Mouse (Mus musculus): Measurements from ENCODE around the gene Rnf103. TPM values are rescaled to one million over a fixed set of nuclear protein-coding genes. Genes with fewer than 3 reads are reported as not detected.

The Rnf103 gene
- polyA plus RNA-seq, 1 experiment, result 14.3 TPM

GRCm38 (mm10) chr6:71543686-71544499 lies 50.2 kb downstream of the Rnf103 start, which contains the start of gene Chmp3:
Gene Chmp3 (plus strand): TSS chr6:71543797.
- peak within 1 kb of the TSS; percentile 75 for H3K27ac ChIP-seq (ENCODE audit: control insufficient read depth, insufficient read depth, low read length)
- peak; percentile 95 for DNase-seq
- WGBS, result under 1% methylated on average over 59 of the region's 59 CpGs

GRCm38 (mm10) chr6:71555507-71555951 lies 61.8 kb downstream of the Rnf103 start:
- WGBS, result 90% methylated on average over 2 of the region's 2 CpGs
- Histone ChIP-seq H3K36me3 (ENCODE audit: control insufficient read depth, insufficient read depth, low read length) (0 out of 2 replicates have a peak, but pooled peaks cover 3% of the 10 kb centered on the region), H3K27ac (ENCODE audit: control insufficient read depth, insufficient read depth, low read length) (no peak overlapping the region), H3K27me3 (ENCODE audit: control insufficient read depth, insufficient read depth, low read length) (no peaks in the 10 kb centered on the region), H3K4me3 (ENCODE audit: control insufficient read depth, insufficient read depth, low read length) (no peak overlapping the region), H3K4me1 (replicated peaks; ENCODE audit: control insufficient read depth, insufficient read depth, low read length) (no peaks in the 10 kb centered on the region)
- TF ChIP-seq CTCF (IDR thresholded peaks at IDR 0.05; ENCODE audit: borderline replicate concordance, control insufficient read depth, extremely low read depth, insufficient read depth, low read length, poor library complexity), result no peak
- TF ChIP-seq POLR2A (IDR thresholded peaks at IDR 0.05; ENCODE audit: control insufficient read depth, extremely low read depth, insufficient read depth, low read length, poor library complexity), result no peak
- DNase-seq, result no peak

More at GRCm38 (mm10) chr6:71543686-71544499, 50.2 kb downstream of the Rnf103 start, which contains the start of gene Chmp3:
- H3K36me3 ChIP-seq (ENCODE audit: control insufficient read depth, insufficient read depth, low read length), result no peaks in the 10 kb centered on the region
- TF ChIP-seq CTCF (IDR thresholded peaks at IDR 0.05; ENCODE audit: borderline replicate concordance, control insufficient read depth, extremely low read depth, insufficient read depth, low read length, poor library complexity) (no peak), POLR2A (IDR thresholded peaks at IDR 0.05; ENCODE audit: control insufficient read depth, extremely low read depth, insufficient read depth, low read length, poor library complexity) (peak; percentile 72)
- H3K4me3 ChIP-seq (ENCODE audit: control insufficient read depth, insufficient read depth, low read length), result peak within 1 kb of the TSS; percentile 91
- no peaks in the 10 kb centered on the region for H3K27me3 ChIP-seq (ENCODE audit: control insufficient read depth, insufficient read depth, low read length)
- H3K4me1 ChIP-seq (replicated peaks; ENCODE audit: control insufficient read depth, insufficient read depth, low read length), result peaks cover 3% of the 10 kb centered on the region; the same call in 1 of the 2 replicates

GRCm38 (mm10) chr6:71556826-71557225 lies 63.1 kb downstream of the Rnf103 start:
- Histone ChIP-seq H3K4me3 (ENCODE audit: control insufficient read depth, insufficient read depth, low read length) (no peak overlapping the region), H3K27ac (ENCODE audit: control insufficient read depth, insufficient read depth, low read length) (no peak overlapping the region), H3K36me3 (ENCODE audit: control insufficient read depth, insufficient read depth, low read length) (peaks cover 9% of the 10 kb centered on the region), H3K4me1 (replicated peaks; ENCODE audit: control insufficient read depth, insufficient read depth, low read length) (no peaks in the 10 kb centered on the region), H3K27me3 (ENCODE audit: control insufficient read depth, insufficient read depth, low read length) (no peaks in the 10 kb centered on the region)
- TF ChIP-seq POLR2A (IDR thresholded peaks at IDR 0.05; ENCODE audit: control insufficient read depth, extremely low read depth, insufficient read depth, low read length, poor library complexity) (no peak), CTCF (IDR thresholded peaks at IDR 0.05; ENCODE audit: borderline replicate concordance, control insufficient read depth, extremely low read depth, insufficient read depth, low read length, poor library complexity) (no peak)
- no peak for DNase-seq
- WGBS, result 100% methylated on average over 2 of the region's 2 CpGs

Other genes starting within 250 kb of the Rnf103 start
- 7.7 and 8.9 TPM in 2 replicates for gene Krcc1, start 222.2 kb upstream of the Rnf103 start, polyA plus RNA-seq (2012; rRNA removed)
- gene Smyd1, start 171.7 kb upstream of the Rnf103 start, polyA plus RNA-seq (2012; rRNA removed), result 9.6 and 15.1 TPM in 2 replicates
- 712 and 845 TPM in 2 replicates for gene Cd8b1, start 171.1 kb upstream of the Rnf103 start, polyA plus RNA-seq (2012; rRNA removed)
- 883 and 918 TPM in 2 replicates for gene Cd8a, start 120.5 kb upstream of the Rnf103 start, polyA plus RNA-seq (2012; rRNA removed)
- 268 and 316 TPM in 2 replicates for gene Rmnd5a, start 53.3 kb upstream of the Rnf103 start, polyA plus RNA-seq (2012; rRNA removed)
- gene Chmp3, start 49.9 kb downstream of the Rnf103 start, polyA plus RNA-seq (2012; rRNA removed), result 27.1 and 33.8 TPM in 2 replicates
- gene Kdm3a, start 139.1 kb downstream of the Rnf103 start, polyA plus RNA-seq (2012; rRNA removed), result 39.9 and 43.5 TPM in 2 replicates
- gene Reep1, start 213.7 kb downstream of the Rnf103 start, polyA plus RNA-seq (2012; rRNA removed), result 2.1 TPM in 2 replicates

Measured in thymus, adult 2 months (tissue).